ENCODE assay signal across 8 mouse cellular contexts in the genomic region with DNA sequence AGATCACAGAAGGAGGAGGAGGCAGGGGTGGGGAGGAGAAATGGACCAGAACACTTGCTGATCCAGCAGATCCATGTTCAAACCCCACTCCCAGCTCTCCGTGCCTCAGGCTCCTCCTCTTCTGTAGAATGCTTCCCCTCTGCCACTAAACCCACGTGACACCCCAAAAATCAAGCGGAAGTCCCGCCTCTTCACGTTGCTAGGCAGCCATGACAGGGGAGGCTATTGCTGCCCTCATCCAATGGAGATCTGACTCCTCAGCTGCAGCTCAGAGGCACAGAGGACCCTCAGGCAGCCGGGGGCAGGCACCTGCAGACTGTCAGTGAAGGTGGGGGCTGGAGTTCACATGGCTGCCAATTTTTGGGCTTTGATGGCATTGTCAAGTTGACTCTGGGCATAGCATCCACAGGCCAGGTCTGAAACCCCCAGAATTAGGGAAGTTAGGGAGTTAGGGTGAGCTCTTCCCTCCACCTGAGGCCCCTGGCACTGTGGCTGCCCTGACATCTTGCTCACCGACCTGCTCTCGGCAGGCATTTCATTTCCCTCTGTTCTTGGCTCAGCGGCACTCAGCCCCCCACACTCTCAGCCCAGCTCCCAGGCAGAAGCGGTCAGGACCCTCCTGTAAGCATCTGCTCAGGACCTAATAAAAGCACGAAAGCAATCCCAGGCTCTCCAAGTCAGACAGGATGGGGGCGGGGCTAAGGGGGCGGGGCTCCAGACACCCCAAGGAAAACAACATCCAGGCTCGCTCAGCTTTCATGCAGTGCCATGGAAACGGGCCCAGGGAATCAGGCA. TPM values are rescaled to one million over a fixed set of nuclear protein-coding genes. Genes with fewer than 3 reads are reported as not detected.
A peak's percentile ranks its signal among the peaks of the same experiment; 100 is the strongest.
DNase-seq lines count a peak whose midpoint lies in the region; ATAC-seq lines count a peak whose summit lies in the region.

No protein-coding gene starts in this region.

- H3K9ac ChIP-seq in forebrain, embryonic 12.5 days = peak overlapping the region; percentile 8; the same call in 1 of the 2 replicates
- peak overlapping the region; percentile 17; the same call in 1 of the 2 replicates for H3K9ac ChIP-seq in hindbrain, embryonic 14.5 days

- H3K9me3 ChIP-seq in forebrain, embryonic 12.5 days = no peaks in the 10 kb centered on the region
- no peaks in the 10 kb centered on the region for H3K9me3 ChIP-seq in hindbrain, embryonic 14.5 days (ENCODE audit: control insufficient read depth, low read length)

- H3K27me3 ChIP-seq in forebrain, embryonic 12.5 days = no peaks in the 10 kb centered on the region
- no peaks in the 10 kb centered on the region for H3K27me3 ChIP-seq in hindbrain, embryonic 14.5 days (ENCODE audit: control insufficient read depth, insufficient read depth, low read length)

- peaks cover 38% of the 10 kb centered on the region for H3K4me1 ChIP-seq in forebrain, embryonic 12.5 days
- peaks cover 21% of the 10 kb centered on the region for H3K4me1 ChIP-seq in hindbrain, embryonic 14.5 days (replicated peaks; ENCODE audit: control insufficient read depth, insufficient read depth, low read length)

- peak overlapping the region; percentile 82 for H3K27ac ChIP-seq in forebrain, embryonic 12.5 days
- peak overlapping the region; percentile 65 for H3K27ac ChIP-seq in hindbrain, embryonic 14.5 days

- DNase-seq in B cell, adult 2 months = peak; percentile 87
- peak; percentile 85 for DNase-seq in Muller cell, postnatal 12 days (ENCODE audit: inconsistent ontology term)
- peak; percentile 75 for DNase-seq in hindbrain, embryonic 14.5 days (ENCODE audit: low spot score)
- peak; percentile 71 for DNase-seq in left cerebral cortex, adult 11 months (ENCODE audit: low spot score)
- peak; percentile 65 for DNase-seq in right cerebral cortex, postnatal 14 days
- DNase-seq in urinary bladder, postnatal 10 days (ENCODE audit: low spot score) = no peak

- no peaks in the 10 kb centered on the region for H3K36me3 ChIP-seq in forebrain, embryonic 12.5 days (replicated peaks)
- no peaks in the 10 kb centered on the region for H3K36me3 ChIP-seq in hindbrain, embryonic 14.5 days (replicated peaks; ENCODE audit: control insufficient read depth, insufficient read depth)

- 0 out of 2 replicates have a peak overlapping the region, but pooled peaks have one; percentile 12 for H3K4me3 ChIP-seq in forebrain, embryonic 12.5 days (replicated peaks)
- no peak overlapping the region for H3K4me3 ChIP-seq in hindbrain, embryonic 14.5 days (replicated peaks; ENCODE audit: low read length)

- WGBS in forebrain, embryonic 12.5 days = 9% methylated on average over 15 of the region's 15 CpGs
- 4% methylated on average over 15 of the region's 15 CpGs for WGBS in hindbrain, embryonic 14.5 days

- peak overlapping the region; percentile 35 for H3K4me2 ChIP-seq in forebrain, embryonic 12.5 days
- peak overlapping the region; percentile 38 for H3K4me2 ChIP-seq in hindbrain, embryonic 14.5 days (replicated peaks)

- ATAC-seq in forebrain, embryonic 12.5 days (ENCODE audit: low FRiP score) = peak; percentile 79
- ATAC-seq in hindbrain, embryonic 14.5 days (ENCODE audit: low FRiP score) = peak; percentile 59
- peak; percentile 83 for ATAC-seq in megakaryocyte, adult 5-6 weeks (ENCODE audit: poor library complexity, severe bottlenecking)

RNA-seq across cellular contexts. Expression of gene Tldc1, which starts 20.2 kb away (rescaled TPM):
- polyA plus RNA-seq in forebrain, embryonic 12.5 days (2016; fragmentation: Nextera tagmentation; extraction: Ambion mirVana) = 10.9 and 12.7 TPM in 2 replicates
- polyA plus RNA-seq in hindbrain, embryonic 14.5 days (2014; fragmentation: Nextera tagmentation; extraction: Ambion mirVana) = 6.5 and 7.4 TPM in 2 replicates
- total RNA-seq in megakaryocyte, adult 5-6 weeks (2015) = 2.2 and 2.6 TPM in 2 replicates
- 2.9 and 4.3 TPM in 2 replicates for total RNA-seq in megakaryocyte, adult 5-6 weeks (2017)

RNA-seq across cellular contexts. Expression of gene Cotl1, which starts 42.0 kb away (rescaled TPM):
- 148 and 282 TPM in 2 replicates for polyA plus RNA-seq in forebrain, embryonic 12.5 days (2016; fragmentation: Nextera tagmentation; extraction: Ambion mirVana)
- 238 and 309 TPM in 2 replicates for polyA plus RNA-seq in hindbrain, embryonic 14.5 days (2014; fragmentation: Nextera tagmentation; extraction: Ambion mirVana)
- 526 and 619 TPM in 2 replicates for total RNA-seq in megakaryocyte, adult 5-6 weeks (2015)
- 490 and 532 TPM in 2 replicates for total RNA-seq in megakaryocyte, adult 5-6 weeks (2017)
